Mouse (Mus musculus) heart, adult 2 months (tissue): ENCODE results near the gene Ahcyl1.

Source experiments
- CTCF ChIP-seq: fragments of 200-600 bp; IDR thresholded peaks from 2 replicates; pipeline ENCODE4 v1.8.1; 2022; ENCODE audit warnings: antibody characterized with exemption, mild to moderate bottlenecking, moderate library complexity
- EP300 ChIP-seq: fragments of 200-500 bp; IDR thresholded peaks from 2 replicates; pipeline ENCODE4 v1.6.1; 2011; ENCODE audit warnings: low read depth, low read length, control low read depth; ENCODE audit not compliant: insufficient read depth
- POLR2A ChIP-seq: fragments of 200-500 bp; IDR thresholded peaks from 2 replicates; pipeline ENCODE4 v1.6.1; 2011; ENCODE audit warnings: mild to moderate bottlenecking, low read depth, low read length, control low read depth; ENCODE audit not compliant: insufficient read depth

- TF ChIP-seq CTCF (no peak), POLR2A (no peak), EP300 (no peak)
Measured at GRCm38 (mm10) chr3:107709156-107709555, 12.8 kb upstream of the Ahcyl1 start.
